Mouse (Mus musculus) liver, postnatal 0 days (tissue): ENCODE measurements around the gene Smap1.

Experiments
- CTCF ChIP-seq: sonication (generic); IDR thresholded peaks from 2 replicates; pipeline ENCODE4 v1.5.1; 2016; ENCODE audit warnings: antibody characterized with exemption, low read depth
- EP300 ChIP-seq: IDR thresholded peaks from 2 replicates; pipeline ENCODE4 v1.6.1; 2016; ENCODE audit warnings: antibody characterized with exemption, low read depth, mild to moderate bottlenecking

- TF ChIP-seq CTCF (peak; percentile 54), EP300 (no peak)
Measured at GRCm38 (mm10) chr1:23906082-23906481, 16.0 kb downstream of the Smap1 start.
